Mouse (Mus musculus) neural tube, embryonic 12.5 days (tissue): ENCODE results near the gene Zdhhc19. TPM values are rescaled to one million over a fixed set of nuclear protein-coding genes. Genes with fewer than 3 reads are reported as not detected.

Experiments used
- ATAC-seq: fragments of 200-750 bp; cut with Nextera tagmentation; 2 replicates; pipeline ENCODE4 v1.8.0; 2017; ENCODE audit warnings: low read depth, mild to moderate bottlenecking, moderate TSS enrichment, moderate library complexity; ENCODE audit not compliant: low FRiP score
- H3K27ac ChIP-seq: fragments of 300-500 bp; sonication (generic); 2 replicates; pipeline ENCODE4 v1.5.1; 2016
- H3K27me3 ChIP-seq: fragments of 300-500 bp; sonication (generic); replicated peaks from 2 replicates; pipeline ENCODE4 v1.6.1; 2016; ENCODE audit warnings: mild to moderate bottlenecking
- H3K36me3 ChIP-seq: fragments of 300-500 bp; sonication (generic); 2 replicates; pipeline ENCODE4 v1.6.1; 2016; ENCODE audit warnings: mild to moderate bottlenecking
- H3K4me1 ChIP-seq: fragments of 300-500 bp; sonication (generic); 2 replicates; pipeline ENCODE4 v1.6.1; 2016
- H3K4me2 ChIP-seq: fragments of 300-500 bp; sonication (generic); replicated peaks from 2 replicates; pipeline ENCODE4 v1.6.1; 2016; ENCODE audit warnings: mild to moderate bottlenecking
- H3K4me3 ChIP-seq: fragments of 300-500 bp; sonication (generic); 2 replicates; pipeline ENCODE4 v1.5.1; 2016
- H3K9ac ChIP-seq: fragments of 300-500 bp; sonication (generic); 2 replicates; pipeline ENCODE4 v1.6.1; 2016; ENCODE audit warnings: mild to moderate bottlenecking
- H3K9me3 ChIP-seq: fragments of 300-500 bp; sonication (generic); 2 replicates; pipeline ENCODE4 v1.6.1; 2016; ENCODE audit warnings: mild to moderate bottlenecking
- WGBS: fragments of 180-500 bp; shearing (Covaris S2); methylation state at CpG from one replicate; pipeline ENCODE4 v1.1.7; 2016; 5-methylcytosine and 5-hydroxymethylcytosine counted together
- polyA plus RNA-seq: library from polyadenylated mRNA; unstranded; fragments of >200 nt; fragmentation: Nextera tagmentation; extraction: Ambion mirVana; gene quantifications from 2 replicates; pipeline ENCODE4 v1.2.1, GENCODE M21; 2016

Zdhhc19 gene
- polyA plus RNA-seq, 1 experiment from 2014 or later, result not detected

GRCm38 (mm10) chr16:32547156-32548068 is 51.3 kb downstream of the Zdhhc19 start:
- no peak overlapping the region for H3K9ac ChIP-seq
- 71% methylated on average over 10 of the region's 10 CpGs for WGBS
- H3K36me3 ChIP-seq, result no peaks in the 10 kb centered on the region
- no peak overlapping the region for H3K4me3 ChIP-seq
- no peak overlapping the region for H3K4me2 ChIP-seq
- ATAC-seq, result no peak
- no peaks in the 10 kb centered on the region for H3K4me1 ChIP-seq
- H3K27me3 ChIP-seq, result no peaks in the 10 kb centered on the region
- H3K9me3 ChIP-seq, result no peaks in the 10 kb centered on the region
- no peak overlapping the region for H3K27ac ChIP-seq

DNA sequence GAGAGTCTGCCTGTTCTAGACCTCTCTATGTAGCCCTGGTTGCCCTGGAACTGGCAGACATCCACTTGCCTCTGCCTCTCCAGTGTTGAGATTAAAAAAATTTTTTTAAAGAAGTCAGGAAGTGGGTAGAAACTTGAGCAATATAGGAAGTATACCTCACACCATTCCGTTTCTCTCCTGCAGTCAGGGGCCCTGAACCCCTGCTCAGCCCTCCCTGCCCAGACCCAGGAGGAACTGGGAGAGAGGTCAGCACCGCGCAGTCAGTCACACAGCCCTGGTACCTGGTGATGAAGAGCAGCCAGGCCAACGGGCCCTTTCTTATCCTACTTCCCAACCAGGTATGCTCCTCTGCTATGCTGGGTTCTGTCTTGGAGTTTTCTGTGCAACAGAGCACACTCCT is 54.0 kb downstream of the Zdhhc19 start:
- Histone ChIP-seq H3K36me3 (no peaks in the 10 kb centered on the region), H3K4me2 (no peak overlapping the region), H3K27me3 (no peaks in the 10 kb centered on the region), H3K4me1 (no peaks in the 10 kb centered on the region), H3K9me3 (no peaks in the 10 kb centered on the region), H3K27ac (no peak overlapping the region), H3K9ac (no peak overlapping the region), H3K4me3 (no peak overlapping the region)
- 88% methylated on average over 4 of the region's 4 CpGs for WGBS
- ATAC-seq, result no peak

GRCm38 (mm10) chr16:32550487-32550886 is 54.4 kb downstream of the Zdhhc19 start:
- Histone ChIP-seq H3K9ac (no peak overlapping the region), H3K27me3 (no peaks in the 10 kb centered on the region), H3K9me3 (no peaks in the 10 kb centered on the region), H3K4me2 (no peak overlapping the region), H3K4me3 (no peak overlapping the region), H3K27ac (no peak overlapping the region), H3K4me1 (no peaks in the 10 kb centered on the region), H3K36me3 (no peaks in the 10 kb centered on the region)
- ATAC-seq, result no peak
- WGBS, result 90% methylated on average over 5 of the region's 5 CpGs

GRCm38 (mm10) chr16:32551346-32551747 is 55.3 kb downstream of the Zdhhc19 start:
- Histone ChIP-seq H3K36me3 (no peaks in the 10 kb centered on the region), H3K9ac (no peak overlapping the region), H3K27ac (no peak overlapping the region), H3K27me3 (no peaks in the 10 kb centered on the region), H3K4me1 (no peaks in the 10 kb centered on the region), H3K4me2 (no peak overlapping the region), H3K4me3 (no peak overlapping the region), H3K9me3 (no peaks in the 10 kb centered on the region)
- no peak for ATAC-seq
- WGBS, result 63% methylated on average over 2 of the region's 2 CpGs

DNA sequence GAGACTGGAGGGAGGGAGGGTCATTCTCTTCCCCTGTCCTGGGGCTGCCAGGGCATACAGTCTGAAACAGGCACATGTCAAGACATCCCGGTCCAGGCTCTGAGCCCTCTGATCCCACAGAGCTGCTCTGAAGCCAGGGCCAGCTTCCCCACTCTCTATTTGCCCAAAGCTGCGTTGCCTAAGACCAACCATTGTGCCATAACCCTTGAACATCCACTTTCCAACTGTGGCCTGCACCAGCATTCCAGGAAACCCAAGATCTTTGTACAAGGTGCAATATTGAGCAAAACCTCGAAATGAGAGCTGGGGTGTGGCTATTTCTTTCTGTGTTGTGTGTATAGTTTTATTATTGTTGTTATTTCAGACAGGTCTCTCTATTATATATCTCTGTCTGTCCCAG is 59.5 kb downstream of the Zdhhc19 start:
- no peak overlapping the region for H3K27ac ChIP-seq
- H3K9ac ChIP-seq, result no peak overlapping the region
- no peak overlapping the region for H3K4me2 ChIP-seq
- 77% methylated on average over 3 of the region's 3 CpGs for WGBS
- no peaks in the 10 kb centered on the region for H3K9me3 ChIP-seq
- H3K4me3 ChIP-seq, result no peak overlapping the region
- no peaks in the 10 kb centered on the region for H3K4me1 ChIP-seq
- no peaks in the 10 kb centered on the region for H3K27me3 ChIP-seq
- ATAC-seq, result no peak
- no peaks in the 10 kb centered on the region for H3K36me3 ChIP-seq

GRCm38 (mm10) chr16:32559493-32559892 is 63.4 kb downstream of the Zdhhc19 start:
- Histone ChIP-seq H3K27ac (no peak overlapping the region), H3K4me2 (no peak overlapping the region), H3K9me3 (no peaks in the 10 kb centered on the region), H3K4me1 (no peaks in the 10 kb centered on the region), H3K36me3 (no peaks in the 10 kb centered on the region), H3K9ac (no peak overlapping the region), H3K27me3 (no peaks in the 10 kb centered on the region), H3K4me3 (no peak overlapping the region)
- WGBS, result 75% methylated on average over 4 of the region's 4 CpGs
- ATAC-seq, result no peak

DNA sequence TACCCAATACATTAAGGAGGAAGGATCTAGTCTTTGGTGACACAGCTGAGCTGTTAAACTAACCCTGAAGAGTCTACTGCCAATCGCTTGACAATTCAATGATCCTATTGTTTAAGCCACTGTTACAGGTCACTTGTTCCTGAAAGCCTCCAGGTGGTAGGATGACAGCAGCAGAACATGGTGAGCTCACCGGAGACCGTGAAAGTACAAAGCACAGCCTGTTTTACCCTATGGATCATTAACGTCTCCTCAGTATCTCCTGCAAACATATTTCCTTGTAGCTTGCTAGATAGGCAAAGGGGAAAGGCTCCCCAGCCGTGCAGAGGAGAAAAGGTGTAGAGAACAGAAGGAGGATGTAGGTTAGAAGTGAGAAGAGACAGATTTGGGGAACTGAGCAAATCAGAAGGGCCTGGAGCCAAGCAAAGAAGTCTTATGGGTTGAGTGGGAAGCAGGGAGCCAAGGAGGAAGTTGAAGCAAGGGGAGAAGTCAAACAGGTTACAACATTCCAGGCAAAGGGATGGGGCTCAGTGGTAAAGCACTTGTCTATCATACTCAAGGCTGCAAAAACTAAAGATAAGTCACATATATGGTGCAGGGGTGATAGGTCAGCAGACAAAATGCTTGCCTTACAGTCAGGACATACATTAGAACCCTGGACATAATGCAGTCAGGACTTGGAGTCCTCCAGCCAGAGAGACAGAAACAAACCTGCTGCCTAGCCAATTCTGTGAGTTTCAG is 67.2 kb downstream of the Zdhhc19 start:
- H3K27me3 ChIP-seq, result no peaks in the 10 kb centered on the region
- ATAC-seq, result no peak
- no peak overlapping the region for H3K4me3 ChIP-seq
- 75% methylated on average over 5 of the region's 5 CpGs for WGBS
- H3K4me2 ChIP-seq, result no peak overlapping the region
- H3K9me3 ChIP-seq, result no peaks in the 10 kb centered on the region
- H3K4me1 ChIP-seq, result no peaks in the 10 kb centered on the region
- H3K9ac ChIP-seq, result no peak overlapping the region
- H3K27ac ChIP-seq, result no peak overlapping the region
- no peaks in the 10 kb centered on the region for H3K36me3 ChIP-seq

- no peak for ATAC-seq
- Histone ChIP-seq H3K27ac (no peak overlapping the region), H3K4me1 (no peaks in the 10 kb centered on the region)
These were observed 71.2 kb downstream of the Zdhhc19 start for GRCm38 (mm10) chr16:32567282-32567681.

DNA sequence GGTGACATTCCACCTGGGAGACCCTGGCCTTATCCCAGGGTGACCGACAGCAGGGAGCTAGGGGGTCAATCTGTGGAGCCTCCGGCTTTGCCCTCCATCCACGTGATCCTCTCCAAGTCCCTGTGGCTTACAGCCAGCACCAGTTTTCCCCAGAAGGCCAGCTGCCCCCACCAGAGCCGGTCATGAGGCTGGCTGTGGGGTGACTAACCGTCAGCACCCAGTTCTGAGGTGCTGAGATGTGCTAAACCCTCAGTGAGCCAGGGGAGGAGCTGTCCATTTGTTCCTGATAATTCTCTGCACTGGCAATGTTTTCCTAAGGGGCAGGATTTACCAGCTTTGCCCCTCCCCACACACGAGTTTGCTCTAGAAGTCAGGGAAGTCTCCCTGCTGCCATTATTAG is 72.3 kb downstream of the Zdhhc19 start:
- no peaks in the 10 kb centered on the region for H3K27me3 ChIP-seq
- H3K9me3 ChIP-seq, result no peaks in the 10 kb centered on the region
- no peaks in the 10 kb centered on the region for H3K4me1 ChIP-seq
- no peak overlapping the region for H3K27ac ChIP-seq
- no peak for ATAC-seq
- no peak overlapping the region for H3K9ac ChIP-seq
- 74% methylated on average over 6 of the region's 6 CpGs for WGBS
- no peaks in the 10 kb centered on the region for H3K36me3 ChIP-seq
- no peak overlapping the region for H3K4me2 ChIP-seq
- no peak overlapping the region for H3K4me3 ChIP-seq

More at GRCm38 (mm10) chr16:32567282-32567681, 71.2 kb downstream of the Zdhhc19 start:
- H3K4me2 ChIP-seq, result no peak overlapping the region
- no peak overlapping the region for H3K4me3 ChIP-seq
- H3K36me3 ChIP-seq, result no peaks in the 10 kb centered on the region
- H3K27me3 ChIP-seq, result no peaks in the 10 kb centered on the region
- 73% methylated on average over 4 of the region's 4 CpGs for WGBS
- H3K9ac ChIP-seq, result no peak overlapping the region
- H3K9me3 ChIP-seq, result no peaks in the 10 kb centered on the region

GRCm38 (mm10) chr16:32570042-32570441 is 74.0 kb downstream of the Zdhhc19 start:
- no peak for ATAC-seq

DNA sequence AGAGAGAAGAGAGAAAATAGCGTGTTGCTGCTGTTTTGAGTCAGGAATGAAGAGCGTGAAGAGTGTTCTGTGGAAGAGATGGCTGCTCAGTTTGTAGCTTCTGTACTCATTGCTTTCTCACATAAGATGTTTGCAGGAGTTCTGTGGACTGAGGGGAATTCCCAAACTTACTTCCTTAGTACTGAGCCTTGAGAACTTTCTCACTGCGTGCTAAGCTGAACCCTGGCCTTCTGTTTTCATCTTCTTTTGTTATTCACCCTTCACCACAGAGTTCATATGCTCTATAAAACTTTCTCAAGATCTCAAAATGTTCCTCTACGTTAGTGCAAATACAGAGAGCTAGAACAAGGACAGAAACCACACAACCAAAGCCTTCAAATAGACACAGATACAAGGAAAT is 76.5 kb downstream of the Zdhhc19 start:
- Histone ChIP-seq H3K36me3 (no peaks in the 10 kb centered on the region), H3K9ac (no peak overlapping the region), H3K4me1 (no peaks in the 10 kb centered on the region), H3K4me2 (no peak overlapping the region), H3K4me3 (no peak overlapping the region), H3K9me3 (no peaks in the 10 kb centered on the region), H3K27ac (no peak overlapping the region), H3K27me3 (no peaks in the 10 kb centered on the region)
- no peak for ATAC-seq
- WGBS, result 85% methylated on average over 4 of the region's 4 CpGs

More at GRCm38 (mm10) chr16:32570042-32570441, 74.0 kb downstream of the Zdhhc19 start:
- no peak overlapping the region for H3K4me2 ChIP-seq
- no peak overlapping the region for H3K27ac ChIP-seq
- no peaks in the 10 kb centered on the region for H3K4me1 ChIP-seq
- 87% methylated on average over 3 of the region's 3 CpGs for WGBS
- no peaks in the 10 kb centered on the region for H3K36me3 ChIP-seq
- no peak overlapping the region for H3K9ac ChIP-seq
- H3K4me3 ChIP-seq, result no peak overlapping the region
- H3K9me3 ChIP-seq, result no peaks in the 10 kb centered on the region
- H3K27me3 ChIP-seq, result no peaks in the 10 kb centered on the region

DNA sequence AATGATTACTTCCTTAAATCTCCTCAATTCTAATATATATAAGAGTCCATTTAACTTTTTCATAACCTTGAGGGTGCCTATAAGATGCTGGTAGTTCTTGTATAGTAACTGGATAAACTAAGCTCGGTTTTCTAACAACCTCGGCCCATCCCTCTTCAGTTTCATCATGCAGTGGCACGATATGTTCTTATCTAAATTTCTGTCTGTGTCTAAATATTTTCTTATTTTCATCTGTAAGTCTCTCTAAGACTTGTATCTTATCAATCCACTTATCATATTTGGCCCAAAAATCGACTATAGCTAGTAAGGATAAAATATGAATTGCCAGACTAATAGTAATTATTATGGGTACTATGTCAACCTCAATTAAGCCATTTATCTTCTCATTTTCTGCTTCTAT is 90.4 kb downstream of the Zdhhc19 start:
- WGBS, result 88% methylated on average over 4 of the region's 4 CpGs
- Histone ChIP-seq H3K36me3 (no peaks in the 10 kb centered on the region), H3K9ac (no peak overlapping the region), H3K4me2 (no peak overlapping the region), H3K27me3 (no peaks in the 10 kb centered on the region), H3K4me1 (no peaks in the 10 kb centered on the region), H3K4me3 (no peak overlapping the region), H3K27ac (no peak overlapping the region), H3K9me3 (no peaks in the 10 kb centered on the region)
- ATAC-seq, result no peak
